In the genomic region with DNA sequence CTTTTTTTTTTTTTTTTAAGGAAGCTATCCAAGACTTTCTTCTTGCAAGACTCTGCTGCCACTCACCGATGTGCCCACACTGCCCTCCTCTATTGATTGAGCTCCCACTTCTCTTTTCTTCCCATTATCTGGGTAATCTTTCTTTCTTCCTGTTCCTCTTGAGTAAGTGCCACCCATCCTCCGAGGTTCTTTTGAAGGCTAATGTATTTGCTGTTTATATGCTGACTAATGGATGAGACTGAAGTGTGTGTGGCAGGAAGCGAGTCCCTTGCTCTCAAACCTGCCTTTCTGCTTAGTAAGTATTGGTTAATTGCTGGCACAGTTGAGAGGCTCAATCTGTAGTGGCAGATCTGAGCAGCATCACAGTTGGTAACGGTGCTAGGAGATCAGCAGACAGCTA, we compare ENCODE assay signal across 22 mouse cellular contexts.
A peak's percentile ranks its signal among the peaks of the same experiment; 100 is the strongest.
DNase-seq lines count a peak whose midpoint lies in the region; ATAC-seq lines count a peak whose summit lies in the region.
"Had no signal": no experiment of that assay in that cellular context is flagged by ENCODE, and none has a peak within 500 bp of the region (broad histone marks: within the 10 kb centered on the region; RNA-seq: fewer than 3 reads in every experiment).

No protein-coding gene starts in this region.

- H3K9ac ChIP-seq in heart, embryonic 12.5 days = no peak overlapping the region
- H3K9ac ChIP-seq in midbrain, embryonic 14.5 days (replicated peaks; ENCODE audit: low read length) = no peak overlapping the region
- H3K9ac ChIP-seq: limb, embryonic 13.5 days; liver, embryonic 14.5 days; midbrain, embryonic 15.5 days had no signal

- H3K4me2 ChIP-seq in heart, embryonic 12.5 days = no peak overlapping the region
- no peak overlapping the region for H3K4me2 ChIP-seq in midbrain, embryonic 14.5 days (ENCODE audit: low read length)
- H3K4me2 ChIP-seq: limb, embryonic 13.5 days; midbrain, embryonic 15.5 days had no signal

- H3K9me3 ChIP-seq in heart, embryonic 12.5 days (replicated peaks) = no peaks in the 10 kb centered on the region
- H3K9me3 ChIP-seq in midbrain, embryonic 14.5 days (ENCODE audit: control insufficient read depth, low read length) = no peaks in the 10 kb centered on the region
- H3K9me3 ChIP-seq: embryonic facial prominence, embryonic 10.5 days; heart, embryonic 10.5 days; limb, embryonic 13.5 days; midbrain, embryonic 15.5 days had no signal

- no peak overlapping the region for H3K4me3 ChIP-seq in heart, embryonic 12.5 days
- no peak overlapping the region for H3K4me3 ChIP-seq in midbrain, embryonic 14.5 days (replicated peaks; ENCODE audit: low read depth, low read length)
- H3K4me3 ChIP-seq: embryonic facial prominence, embryonic 10.5 days; heart, embryonic 10.5 days; limb, embryonic 13.5 days; midbrain, embryonic 15.5 days had no signal

- no peak overlapping the region for H3K27ac ChIP-seq in heart, embryonic 12.5 days (ENCODE audit: poor library complexity, severe bottlenecking)
- no peak overlapping the region for H3K27ac ChIP-seq in midbrain, embryonic 14.5 days (replicated peaks; ENCODE audit: low read depth, low read length)
- H3K27ac ChIP-seq: embryonic facial prominence, embryonic 10.5 days; heart, embryonic 10.5 days; hindbrain, postnatal 0 days; limb, embryonic 13.5 days; liver, embryonic 14.5 days; midbrain, embryonic 15.5 days had no signal

- DNase-seq in 416B (ENCODE audit: low read depth) = peak; percentile 94
- DNase-seq in CD4-positive, CD25-positive, alpha-beta regulatory T cell, adult 2 months (ENCODE audit: low read depth, low spot score) = peak; percentile 45
- no peak for DNase-seq in gastrocnemius, postnatal 4 days (ENCODE audit: low spot score in 2 of 2)
- DNase-seq in midbrain, embryonic 14.5 days = no peak
- DNase-seq: cerebellum, adult 11 months; cerebellum, postnatal 25 days; heart, postnatal 14 days; kidney, adult 2 months; kidney, postnatal 25 days; lung, postnatal 14 days; thymus, postnatal 25 days had no signal

- H3K27me3 ChIP-seq in heart, embryonic 12.5 days (replicated peaks) = peaks cover 4% of the 10 kb centered on the region; the same call in 1 of the 2 replicates
- H3K27me3 ChIP-seq in midbrain, embryonic 14.5 days (ENCODE audit: control insufficient read depth, insufficient read depth, low read length) = no peaks in the 10 kb centered on the region
- H3K27me3 ChIP-seq: CH12.LX; midbrain, embryonic 15.5 days had no signal

- WGBS in heart, embryonic 12.5 days = 50% methylated on average over 4 of the region's 4 CpGs
- 73% methylated on average over 4 of the region's 4 CpGs for WGBS in midbrain, embryonic 14.5 days

- H3K4me1 ChIP-seq in heart, embryonic 12.5 days (replicated peaks) = peaks cover 7% of the 10 kb centered on the region
- H3K4me1 ChIP-seq in midbrain, embryonic 14.5 days (ENCODE audit: control insufficient read depth, insufficient read depth, low read length) = no peaks in the 10 kb centered on the region

- peak; percentile 66 for ATAC-seq in activated CD4-positive, CD25-positive, alpha-beta regulatory T cell, adult 4 months
- peak; percentile 83 for ATAC-seq in megakaryocyte, adult 5-6 weeks (ENCODE audit: poor library complexity, severe bottlenecking)
- ATAC-seq in heart, embryonic 12.5 days (ENCODE audit: insufficient number of reproducible peaks, low FRiP score) = no peak
- ATAC-seq in midbrain, embryonic 14.5 days (ENCODE audit: low FRiP score, low TSS enrichment) = no peak
- ATAC-seq: forebrain, embryonic 14.5 days; hindbrain, postnatal 0 days had no signal

- no peaks in the 10 kb centered on the region for H3K36me3 ChIP-seq in heart, embryonic 12.5 days
- H3K36me3 ChIP-seq in midbrain, embryonic 14.5 days (ENCODE audit: control insufficient read depth, insufficient read depth, low read length) = no peaks in the 10 kb centered on the region
- H3K36me3 ChIP-seq: embryonic facial prominence, embryonic 10.5 days; heart, embryonic 10.5 days; limb, embryonic 13.5 days; midbrain, embryonic 15.5 days had no signal

Comparison
In these comparisons a context has a peak if more than half of its experiments do, and no peak if none do; other contexts are left out.
1. DNase-seq: peak in 416B (single experiment) and CD4-positive, CD25-positive, alpha-beta regulatory T cell, adult 2 months (single experiment); none in gastrocnemius, postnatal 4 days (0 of 2) and midbrain, embryonic 14.5 days (single experiment).
2. ATAC-seq: peak in activated CD4-positive, CD25-positive, alpha-beta regulatory T cell, adult 4 months (single experiment) and megakaryocyte, adult 5-6 weeks (single experiment); none in heart, embryonic 12.5 days (single experiment) and midbrain, embryonic 14.5 days (single experiment).